Mouse (Mus musculus): ENCODE results near the gene Ppfia1.

The Ppfia1 gene

DNA sequence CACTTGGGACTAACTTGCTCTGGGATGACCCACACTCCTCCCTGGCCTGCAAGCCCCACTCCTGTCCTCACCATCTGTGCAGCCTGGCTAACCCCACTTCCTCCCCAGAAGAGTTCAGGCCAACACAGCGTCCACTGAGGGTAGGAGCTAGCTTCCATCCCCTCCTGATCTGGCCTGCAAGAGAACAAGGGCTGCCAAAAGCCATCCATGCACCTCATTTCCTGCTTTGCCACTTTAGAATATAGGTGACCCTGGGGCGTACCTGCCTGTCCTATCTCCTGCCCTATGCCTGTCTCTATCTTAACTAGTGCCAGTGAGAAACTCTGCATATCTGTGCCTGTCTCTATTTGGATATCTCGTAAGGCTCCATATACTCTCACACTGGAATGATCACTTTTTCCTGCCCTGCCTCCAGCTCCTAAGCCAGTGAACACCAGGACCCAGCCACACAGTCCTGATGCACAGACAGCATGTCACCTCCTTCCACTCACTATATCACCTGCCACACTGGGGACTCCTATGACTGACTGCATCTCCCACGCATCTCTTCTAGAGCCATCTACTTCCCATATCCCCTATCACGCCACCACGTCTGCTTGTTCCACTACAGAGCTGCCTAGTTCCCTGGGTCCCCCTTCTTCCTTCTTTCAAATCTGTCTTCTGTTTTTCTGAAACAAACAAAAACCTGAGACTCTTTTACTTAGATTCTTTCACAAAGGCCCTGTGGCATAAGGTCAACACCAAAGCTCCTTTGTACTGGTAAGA lies 28.9 kb downstream of the Ppfia1 start:
- Histone ChIP-seq H3K9me3 (ENCODE audit: low read length) (no peaks in the 10 kb centered on the region), H3K4me1 (replicated peaks; ENCODE audit: low read depth, low read length) (peaks cover 12% of the 10 kb centered on the region; the same call in 1 of the 2 replicates), H3K27me3 (ENCODE audit: insufficient read depth, low read length) (no peaks in the 10 kb centered on the region), H3K36me3 (ENCODE audit: insufficient read depth, low read length) (peaks cover 34% of the 10 kb centered on the region), H3K4me3 (replicated peaks; ENCODE audit: low read length) (no peak overlapping the region)
- TF ChIP-seq CTCF (conservative IDR thresholded peaks at IDR 0.05; ENCODE audit: low read length) (no peak), NANOG (IDR thresholded peaks at IDR 0.05; ENCODE audit: borderline replicate concordance, low read length) (no peak), POU5F1 (IDR thresholded peaks at IDR 0.05; ENCODE audit: borderline replicate concordance, low read length) (no peak)

DNA sequence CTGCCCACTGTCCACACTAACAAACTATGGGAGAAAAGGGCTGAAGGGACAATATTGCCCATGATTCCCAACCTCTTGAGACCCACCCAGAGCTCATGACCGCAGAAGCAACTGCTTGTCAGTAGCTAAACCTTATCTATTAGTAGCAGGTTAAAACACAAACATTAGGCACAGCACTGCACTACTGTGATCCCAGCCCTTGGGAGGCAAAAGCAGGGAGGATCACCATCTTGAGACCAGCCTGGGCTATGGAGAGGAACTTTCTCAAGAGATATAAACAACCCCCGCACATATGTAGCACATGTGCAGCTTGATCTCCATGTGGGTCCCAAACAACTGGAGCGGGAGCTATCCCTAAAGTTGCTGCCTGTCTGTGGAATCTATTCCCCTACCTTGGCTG lies 30.1 kb downstream of the Ppfia1 start:
- H3K9me3 ChIP-seq (ENCODE audit: low read length) = no peaks in the 10 kb centered on the region
- H3K27me3 ChIP-seq (ENCODE audit: insufficient read depth, low read length) = no peaks in the 10 kb centered on the region
- H3K36me3 ChIP-seq (ENCODE audit: insufficient read depth, low read length) = peaks cover 46% of the 10 kb centered on the region
- no peak overlapping the region for H3K4me3 ChIP-seq (replicated peaks; ENCODE audit: low read length)
- TF ChIP-seq CTCF (conservative IDR thresholded peaks at IDR 0.05; ENCODE audit: low read length) (no peak), POU5F1 (IDR thresholded peaks at IDR 0.05; ENCODE audit: borderline replicate concordance, low read length) (no peak), NANOG (IDR thresholded peaks at IDR 0.05; ENCODE audit: borderline replicate concordance, low read length) (no peak)
- H3K4me1 ChIP-seq (replicated peaks; ENCODE audit: low read depth, low read length) = peaks cover 12% of the 10 kb centered on the region; the same call in 1 of the 2 replicates

GRCm38 (mm10) chr7:144521927-144522326 lies 31.6 kb downstream of the Ppfia1 start:
- TF ChIP-seq CTCF (conservative IDR thresholded peaks at IDR 0.05; ENCODE audit: low read length) (no peak), NANOG (IDR thresholded peaks at IDR 0.05; ENCODE audit: borderline replicate concordance, low read length) (no peak), POU5F1 (IDR thresholded peaks at IDR 0.05; ENCODE audit: borderline replicate concordance, low read length) (no peak)

GRCm38 (mm10) chr7:144519852-144520251 lies 33.7 kb downstream of the Ppfia1 start:
- Histone ChIP-seq H3K27me3 (ENCODE audit: insufficient read depth, low read length) (no peaks in the 10 kb centered on the region), H3K4me1 (replicated peaks; ENCODE audit: low read depth, low read length) (0 out of 2 replicates have a peak, but pooled peaks cover 5% of the 10 kb centered on the region), H3K9me3 (ENCODE audit: low read length) (no peaks in the 10 kb centered on the region), H3K36me3 (ENCODE audit: insufficient read depth, low read length) (peaks cover 71% of the 10 kb centered on the region), H3K4me3 (replicated peaks; ENCODE audit: low read length) (no peak overlapping the region)
- TF ChIP-seq NANOG (IDR thresholded peaks at IDR 0.05; ENCODE audit: borderline replicate concordance, low read length) = no peak
- no peak for TF ChIP-seq CTCF (conservative IDR thresholded peaks at IDR 0.05; ENCODE audit: low read length)
- TF ChIP-seq POU5F1 (IDR thresholded peaks at IDR 0.05; ENCODE audit: borderline replicate concordance, low read length) = no peak

More at GRCm38 (mm10) chr7:144521927-144522326, 31.6 kb downstream of the Ppfia1 start:
- Histone ChIP-seq H3K4me3 (replicated peaks; ENCODE audit: low read length) (no peak overlapping the region), H3K36me3 (ENCODE audit: insufficient read depth, low read length) (peaks cover 58% of the 10 kb centered on the region), H3K9me3 (ENCODE audit: low read length) (no peaks in the 10 kb centered on the region), H3K27me3 (ENCODE audit: insufficient read depth, low read length) (no peaks in the 10 kb centered on the region), H3K4me1 (replicated peaks; ENCODE audit: low read depth, low read length) (peaks cover 10% of the 10 kb centered on the region; the same call in 1 of the 2 replicates)

DNA sequence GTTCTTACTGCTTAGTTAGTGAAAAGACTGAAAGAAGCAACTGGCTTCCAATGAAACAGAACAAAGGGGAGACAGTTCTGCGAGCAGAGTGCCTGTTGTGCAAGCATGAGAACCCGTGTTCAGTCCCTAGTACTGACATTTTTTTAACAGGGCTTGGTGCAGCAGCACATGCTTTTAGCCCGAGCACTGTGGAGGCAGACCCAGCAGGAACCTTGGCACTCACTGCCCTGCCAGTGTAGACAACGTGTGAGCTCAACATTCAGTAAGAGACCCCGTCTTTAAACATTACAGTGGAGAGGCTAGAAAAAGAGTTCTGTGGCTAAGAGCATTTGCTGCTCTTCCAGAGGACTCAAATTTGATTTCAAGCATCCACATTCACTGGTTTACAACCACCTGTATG lies 36.8 kb downstream of the Ppfia1 start:
- H3K27me3 ChIP-seq (ENCODE audit: insufficient read depth, low read length) = no peaks in the 10 kb centered on the region
- no peak overlapping the region for H3K4me3 ChIP-seq (replicated peaks; ENCODE audit: low read length)
- no peak for TF ChIP-seq NANOG (IDR thresholded peaks at IDR 0.05; ENCODE audit: borderline replicate concordance, low read length)
- no peak for TF ChIP-seq POU5F1 (IDR thresholded peaks at IDR 0.05; ENCODE audit: borderline replicate concordance, low read length)
- TF ChIP-seq CTCF (conservative IDR thresholded peaks at IDR 0.05; ENCODE audit: low read length) = no peak

GRCm38 (mm10) chr7:144509090-144509489 lies 44.4 kb downstream of the Ppfia1 start:
- Histone ChIP-seq H3K9me3 (ENCODE audit: low read length) (no peaks in the 10 kb centered on the region), H3K36me3 (ENCODE audit: insufficient read depth, low read length) (peaks cover 97% of the 10 kb centered on the region), H3K27me3 (ENCODE audit: insufficient read depth, low read length) (no peaks in the 10 kb centered on the region), H3K4me3 (replicated peaks; ENCODE audit: low read length) (no peak overlapping the region), H3K4me1 (replicated peaks; ENCODE audit: low read depth, low read length) (no peaks in the 10 kb centered on the region; the same call in 1 of the 2 replicates)
- TF ChIP-seq NANOG (IDR thresholded peaks at IDR 0.05; ENCODE audit: borderline replicate concordance, low read length) (no peak), POU5F1 (IDR thresholded peaks at IDR 0.05; ENCODE audit: borderline replicate concordance, low read length) (no peak), CTCF (conservative IDR thresholded peaks at IDR 0.05; ENCODE audit: low read length) (no peak)

More for the DNA sequence above, 36.8 kb downstream of the Ppfia1 start:
- H3K9me3 ChIP-seq (ENCODE audit: low read length) = no peaks in the 10 kb centered on the region
- peaks cover 97% of the 10 kb centered on the region for H3K36me3 ChIP-seq (ENCODE audit: insufficient read depth, low read length)
- peaks cover 5% of the 10 kb centered on the region; the same call in 1 of the 2 replicates for H3K4me1 ChIP-seq (replicated peaks; ENCODE audit: low read depth, low read length)

DNA sequence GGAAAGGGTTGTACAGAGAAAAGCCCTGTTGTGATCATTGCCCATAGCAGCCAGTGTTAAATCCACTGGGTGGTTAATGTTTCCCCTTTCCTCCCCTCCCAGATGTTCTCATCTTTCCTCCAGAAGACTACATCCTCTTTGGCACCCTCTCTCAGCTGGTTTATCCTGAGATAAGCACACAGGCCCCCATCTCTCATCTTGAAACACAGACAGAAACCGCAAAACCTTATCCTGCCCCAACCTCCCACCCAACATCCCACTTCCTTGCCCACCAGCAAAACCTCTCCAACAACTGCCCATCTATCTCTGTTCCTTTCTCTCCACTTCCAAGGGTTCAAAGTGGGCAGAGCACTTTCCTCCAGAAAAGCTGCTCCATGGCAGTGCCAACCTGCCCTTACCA lies 46.7 kb downstream of the Ppfia1 start:
- no peaks in the 10 kb centered on the region for H3K4me1 ChIP-seq (replicated peaks; ENCODE audit: low read depth, low read length)
- H3K9me3 ChIP-seq (ENCODE audit: low read length) = no peaks in the 10 kb centered on the region
- TF ChIP-seq NANOG (IDR thresholded peaks at IDR 0.05; ENCODE audit: borderline replicate concordance, low read length) = no peak
- no peak for TF ChIP-seq POU5F1 (IDR thresholded peaks at IDR 0.05; ENCODE audit: borderline replicate concordance, low read length)
- no peak for TF ChIP-seq CTCF (conservative IDR thresholded peaks at IDR 0.05; ENCODE audit: low read length)
- peaks cover 97% of the 10 kb centered on the region for H3K36me3 ChIP-seq (ENCODE audit: insufficient read depth, low read length)
- no peak overlapping the region for H3K4me3 ChIP-seq (replicated peaks; ENCODE audit: low read length)
- H3K27me3 ChIP-seq (ENCODE audit: insufficient read depth, low read length) = no peaks in the 10 kb centered on the region

GRCm38 (mm10) chr7:144503959-144504358 lies 49.6 kb downstream of the Ppfia1 start:
- H3K27me3 ChIP-seq (ENCODE audit: insufficient read depth, low read length) = no peaks in the 10 kb centered on the region
- no peaks in the 10 kb centered on the region for H3K4me1 ChIP-seq (replicated peaks; ENCODE audit: low read depth, low read length)
- H3K4me3 ChIP-seq (replicated peaks; ENCODE audit: low read length) = no peak overlapping the region
- TF ChIP-seq CTCF (conservative IDR thresholded peaks at IDR 0.05; ENCODE audit: low read length) (no peak), POU5F1 (IDR thresholded peaks at IDR 0.05; ENCODE audit: borderline replicate concordance, low read length) (no peak), NANOG (IDR thresholded peaks at IDR 0.05; ENCODE audit: borderline replicate concordance, low read length) (no peak)
- peaks cover 98% of the 10 kb centered on the region for H3K36me3 ChIP-seq (ENCODE audit: insufficient read depth, low read length)
- no peaks in the 10 kb centered on the region for H3K9me3 ChIP-seq (ENCODE audit: low read length)
